Mouse (Mus musculus): ENCODE measurements around the gene Ift57. TPM values are rescaled to one million over a fixed set of nuclear protein-coding genes. Genes with fewer than 3 reads are reported as not detected.

The Ift57 gene
- total RNA-seq, 1 experiment, result 9.0 TPM

DNA sequence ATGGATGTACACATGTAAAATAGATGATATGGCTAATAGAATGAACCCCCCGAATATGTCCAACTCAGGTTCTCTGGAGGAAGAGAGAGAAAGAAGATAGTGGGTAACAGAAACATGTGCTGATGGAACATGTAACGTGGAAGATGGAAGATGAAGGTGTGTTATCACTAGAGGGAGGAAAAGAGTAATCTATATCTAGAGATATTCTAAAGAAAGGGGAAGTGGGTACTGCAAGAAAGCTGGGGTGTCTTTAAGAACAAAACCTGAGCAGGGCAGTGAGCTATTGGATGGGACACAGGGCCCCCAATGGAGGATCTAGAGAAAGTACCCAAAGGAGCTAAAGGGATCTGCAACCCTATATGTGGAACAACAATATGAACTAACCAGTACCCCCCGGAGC, 38.9 kb upstream of the Ift57 start:
- Histone ChIP-seq H3K4me1 (ENCODE audit: control insufficient read depth in 2 of 2, insufficient read depth in 2 of 2, low read length in 2 of 2, poor library complexity in 1 of 2) (no peaks in the 10 kb centered on the region), H3K9me3 (ENCODE audit: control insufficient read depth, insufficient read depth, low read depth, low read length) (no peaks in the 10 kb centered on the region), H3K9ac (ENCODE audit: insufficient read depth, low read depth, low read length, poor library complexity, severe bottlenecking) (no peak overlapping the region), H3K27ac (ENCODE audit: insufficient read depth, low read depth, low read length, poor library complexity, severe bottlenecking) (no peak overlapping the region), H3K4me3 (ENCODE audit: insufficient read depth in 1 of 2, low read depth in 1 of 2, low read length in 2 of 2, poor library complexity in 1 of 2, severe bottlenecking in 1 of 2) (no peak overlapping the region), H3K36me3 (ENCODE audit: control insufficient read depth, insufficient read depth, low read length, poor library complexity, severe bottlenecking) (no peaks in the 10 kb centered on the region)
- TF ChIP-seq HCFC1 (IDR thresholded peaks at IDR 0.05; ENCODE audit: borderline replicate concordance, insufficient read depth, low read length) (no peak), ZC3H11A (IDR thresholded peaks at IDR 0.05; ENCODE audit: borderline replicate concordance, low read depth, low read length) (no peak), MAFK (IDR thresholded peaks at IDR 0.05; ENCODE audit: insufficient read depth, low read depth, low read length) (no peak), ZNF384 (IDR thresholded peaks at IDR 0.05; ENCODE audit: low read depth, low read length) (no peak), CHD2 (IDR thresholded peaks at IDR 0.05; ENCODE audit: low read depth, low read length) (no peak)
- no peak for DNase-seq (ENCODE audit: low read depth, low spot score)
- in situ Hi-C loops (cut with MboI; ENCODE audit: low sequenced_read_pairs in 2 of 2, unreplicated experiment in 2 of 2), result no loop called here

DNA sequence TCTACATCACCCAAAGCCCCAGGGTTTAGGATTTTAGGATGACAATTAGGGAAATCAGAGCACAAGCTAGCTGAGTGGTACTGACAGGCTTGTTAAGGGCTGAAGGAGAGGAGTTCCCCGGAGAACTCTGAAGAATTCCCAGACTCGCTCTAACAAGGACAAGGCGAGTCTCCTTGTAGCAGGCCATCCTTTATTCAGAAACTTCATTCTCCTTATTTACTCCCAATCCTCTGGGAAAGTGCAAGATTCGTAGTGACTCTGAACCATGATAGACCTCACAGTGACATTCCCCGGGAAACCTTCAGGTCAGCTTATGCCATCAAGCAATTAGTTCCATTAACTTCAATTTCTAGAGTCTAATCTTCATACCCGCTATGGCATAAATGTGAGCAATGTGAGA, 36.8 kb upstream of the Ift57 start:
- TF ChIP-seq ZC3H11A (IDR thresholded peaks at IDR 0.05; ENCODE audit: borderline replicate concordance, low read depth, low read length) (no peak), CHD2 (IDR thresholded peaks at IDR 0.05; ENCODE audit: low read depth, low read length) (no peak), MAFK (IDR thresholded peaks at IDR 0.05; ENCODE audit: insufficient read depth, low read depth, low read length) (no peak), HCFC1 (IDR thresholded peaks at IDR 0.05; ENCODE audit: borderline replicate concordance, insufficient read depth, low read length) (no peak), ZNF384 (IDR thresholded peaks at IDR 0.05; ENCODE audit: low read depth, low read length) (no peak)
- no peaks in the 10 kb centered on the region for H3K36me3 ChIP-seq (ENCODE audit: control insufficient read depth, insufficient read depth, low read length, poor library complexity, severe bottlenecking)
- H3K9ac ChIP-seq (ENCODE audit: insufficient read depth, low read depth, low read length, poor library complexity, severe bottlenecking), result no peak overlapping the region
- in situ Hi-C loops (cut with MboI; ENCODE audit: low sequenced_read_pairs in 2 of 2, unreplicated experiment in 2 of 2), result no loop called here
- H3K4me3 ChIP-seq (ENCODE audit: insufficient read depth in 1 of 2, low read depth in 1 of 2, low read length in 2 of 2, poor library complexity in 1 of 2, severe bottlenecking in 1 of 2), result no peak overlapping the region
- H3K9me3 ChIP-seq (ENCODE audit: control insufficient read depth, insufficient read depth, low read depth, low read length), result no peaks in the 10 kb centered on the region
- H3K4me1 ChIP-seq (ENCODE audit: control insufficient read depth in 2 of 2, insufficient read depth in 2 of 2, low read length in 2 of 2, poor library complexity in 1 of 2), result no peaks in the 10 kb centered on the region
- DNase-seq (ENCODE audit: low read depth, low spot score), result no peak
- no peak overlapping the region for H3K27ac ChIP-seq (ENCODE audit: insufficient read depth, low read depth, low read length, poor library complexity, severe bottlenecking)

DNA sequence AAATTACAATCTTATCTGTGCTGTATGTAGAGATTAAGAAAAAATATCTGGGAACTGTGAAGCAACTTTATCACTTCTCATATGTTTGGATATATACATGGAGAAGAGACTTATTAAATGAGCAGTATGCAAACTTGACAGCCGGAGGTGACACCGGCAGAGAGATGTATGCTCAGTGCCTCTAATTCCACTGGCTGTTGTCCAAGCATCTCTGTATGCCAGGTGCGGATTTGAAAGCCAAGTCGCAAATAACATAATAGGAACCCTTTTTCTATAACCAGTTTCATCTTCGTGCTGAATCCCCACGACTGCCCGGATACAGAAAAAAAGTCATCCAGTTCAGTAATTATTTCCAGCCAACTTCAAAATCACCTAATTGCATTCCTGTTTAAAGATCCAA, 34.4 kb upstream of the Ift57 start:
- in situ Hi-C loops (cut with MboI; ENCODE audit: low sequenced_read_pairs in 2 of 2, unreplicated experiment in 2 of 2), result no loop called here
- no peak overlapping the region for H3K27ac ChIP-seq (ENCODE audit: insufficient read depth, low read depth, low read length, poor library complexity, severe bottlenecking)
- no peaks in the 10 kb centered on the region for H3K4me1 ChIP-seq (ENCODE audit: control insufficient read depth in 2 of 2, insufficient read depth in 2 of 2, low read length in 2 of 2, poor library complexity in 1 of 2)
- H3K4me3 ChIP-seq (ENCODE audit: insufficient read depth in 1 of 2, low read depth in 1 of 2, low read length in 2 of 2, poor library complexity in 1 of 2, severe bottlenecking in 1 of 2), result no peak overlapping the region
- H3K9ac ChIP-seq (ENCODE audit: insufficient read depth, low read depth, low read length, poor library complexity, severe bottlenecking), result no peak overlapping the region
- H3K36me3 ChIP-seq (ENCODE audit: control insufficient read depth, insufficient read depth, low read length, poor library complexity, severe bottlenecking), result no peaks in the 10 kb centered on the region
- TF ChIP-seq ZC3H11A (IDR thresholded peaks at IDR 0.05; ENCODE audit: borderline replicate concordance, low read depth, low read length) (no peak), CHD2 (IDR thresholded peaks at IDR 0.05; ENCODE audit: low read depth, low read length) (no peak), MAFK (IDR thresholded peaks at IDR 0.05; ENCODE audit: insufficient read depth, low read depth, low read length) (no peak), HCFC1 (IDR thresholded peaks at IDR 0.05; ENCODE audit: borderline replicate concordance, insufficient read depth, low read length) (no peak), ZNF384 (IDR thresholded peaks at IDR 0.05; ENCODE audit: low read depth, low read length) (no peak)
- H3K9me3 ChIP-seq (ENCODE audit: control insufficient read depth, insufficient read depth, low read depth, low read length), result no peaks in the 10 kb centered on the region
- no peak for DNase-seq (ENCODE audit: low read depth, low spot score)

DNA sequence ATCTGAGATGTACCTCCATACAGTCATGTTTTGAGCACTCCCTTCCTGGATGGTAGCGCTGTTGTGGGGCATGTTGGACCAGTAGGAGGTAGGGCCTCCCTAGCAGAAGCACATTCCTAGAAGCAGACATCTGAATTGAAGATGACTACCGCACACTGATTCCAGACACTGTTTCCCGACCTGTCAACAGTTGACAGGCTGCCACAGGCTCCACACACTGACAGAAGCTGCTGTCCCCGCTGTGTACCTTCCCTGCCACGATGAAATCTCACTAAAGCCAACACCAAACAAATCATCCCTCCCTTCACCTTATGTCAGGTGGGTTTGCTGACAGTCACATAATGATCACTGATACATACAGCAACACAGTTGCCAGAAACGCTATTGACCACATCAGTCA, 19.4 kb upstream of the Ift57 start:
- Histone ChIP-seq H3K4me1 (ENCODE audit: control insufficient read depth in 2 of 2, insufficient read depth in 2 of 2, low read length in 2 of 2, poor library complexity in 1 of 2) (no peaks in the 10 kb centered on the region), H3K27ac (ENCODE audit: insufficient read depth, low read depth, low read length, poor library complexity, severe bottlenecking) (no peak overlapping the region), H3K4me3 (ENCODE audit: insufficient read depth in 1 of 2, low read depth in 1 of 2, low read length in 2 of 2, poor library complexity in 1 of 2, severe bottlenecking in 1 of 2) (no peak overlapping the region), H3K9ac (ENCODE audit: insufficient read depth, low read depth, low read length, poor library complexity, severe bottlenecking) (no peak overlapping the region), H3K9me3 (ENCODE audit: control insufficient read depth, insufficient read depth, low read depth, low read length) (no peaks in the 10 kb centered on the region), H3K36me3 (ENCODE audit: control insufficient read depth, insufficient read depth, low read length, poor library complexity, severe bottlenecking) (no peaks in the 10 kb centered on the region)
- no peak for DNase-seq (ENCODE audit: low read depth, low spot score)
- in situ Hi-C loops (cut with MboI; ENCODE audit: low sequenced_read_pairs in 2 of 2, unreplicated experiment in 2 of 2), result no loop called here
- TF ChIP-seq MAFK (IDR thresholded peaks at IDR 0.05; ENCODE audit: insufficient read depth, low read depth, low read length), result no peak
- no peak for TF ChIP-seq ZNF384 (IDR thresholded peaks at IDR 0.05; ENCODE audit: low read depth, low read length)
- TF ChIP-seq HCFC1 (IDR thresholded peaks at IDR 0.05; ENCODE audit: borderline replicate concordance, insufficient read depth, low read length), result no peak
- TF ChIP-seq CHD2 (IDR thresholded peaks at IDR 0.05; ENCODE audit: low read depth, low read length), result no peak
- TF ChIP-seq ZC3H11A (IDR thresholded peaks at IDR 0.05; ENCODE audit: borderline replicate concordance, low read depth, low read length), result no peak

DNA sequence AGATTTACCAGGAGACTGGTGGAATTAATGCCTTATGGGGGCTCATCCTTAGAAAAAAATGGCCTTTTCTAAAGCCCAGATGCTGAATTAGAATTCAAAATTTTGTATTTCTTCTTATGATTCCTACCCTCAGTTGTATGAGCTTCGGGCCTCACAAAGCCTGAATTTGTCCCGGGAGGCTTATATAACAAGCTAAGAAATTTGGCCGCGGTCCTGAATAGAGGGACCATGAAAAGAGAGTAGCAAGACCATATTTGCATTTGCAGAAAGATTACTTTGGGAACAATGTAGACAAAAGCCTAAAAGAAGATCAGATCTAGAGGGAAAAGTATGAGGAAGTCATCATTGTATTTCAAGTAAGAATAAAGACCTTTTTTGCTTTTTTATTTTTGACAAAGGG, 14.1 kb upstream of the Ift57 start:
- H3K9me3 ChIP-seq (ENCODE audit: control insufficient read depth, insufficient read depth, low read depth, low read length), result no peaks in the 10 kb centered on the region
- no peak overlapping the region for H3K4me3 ChIP-seq (ENCODE audit: insufficient read depth in 1 of 2, low read depth in 1 of 2, low read length in 2 of 2, poor library complexity in 1 of 2, severe bottlenecking in 1 of 2)
- in situ Hi-C loops (cut with MboI; ENCODE audit: low sequenced_read_pairs in 2 of 2, unreplicated experiment in 2 of 2), result no loop called here

More for the DNA sequence above, 14.1 kb upstream of the Ift57 start:
- Histone ChIP-seq H3K27ac (ENCODE audit: insufficient read depth, low read depth, low read length, poor library complexity, severe bottlenecking) (no peak overlapping the region), H3K4me1 (ENCODE audit: control insufficient read depth in 2 of 2, insufficient read depth in 2 of 2, low read length in 2 of 2, poor library complexity in 1 of 2) (no peaks in the 10 kb centered on the region), H3K9ac (ENCODE audit: insufficient read depth, low read depth, low read length, poor library complexity, severe bottlenecking) (no peak overlapping the region), H3K36me3 (ENCODE audit: control insufficient read depth, insufficient read depth, low read length, poor library complexity, severe bottlenecking) (no peaks in the 10 kb centered on the region)
- no peak for TF ChIP-seq ZNF384 (IDR thresholded peaks at IDR 0.05; ENCODE audit: low read depth, low read length)
- no peak for TF ChIP-seq CHD2 (IDR thresholded peaks at IDR 0.05; ENCODE audit: low read depth, low read length)
- TF ChIP-seq MAFK (IDR thresholded peaks at IDR 0.05; ENCODE audit: insufficient read depth, low read depth, low read length), result no peak
- no peak for TF ChIP-seq ZC3H11A (IDR thresholded peaks at IDR 0.05; ENCODE audit: borderline replicate concordance, low read depth, low read length)
- no peak for TF ChIP-seq HCFC1 (IDR thresholded peaks at IDR 0.05; ENCODE audit: borderline replicate concordance, insufficient read depth, low read length)
- no peak for DNase-seq (ENCODE audit: low read depth, low spot score)
